Mouse (Mus musculus): ENCODE results near the gene Cnih1. TPM values are rescaled to one million over a fixed set of nuclear protein-coding genes. Genes with fewer than 3 reads are reported as not detected.

Cnih1 gene
- polyA plus RNA-seq, 1 experiment from 2014 or later = 90.7 TPM

DNA sequence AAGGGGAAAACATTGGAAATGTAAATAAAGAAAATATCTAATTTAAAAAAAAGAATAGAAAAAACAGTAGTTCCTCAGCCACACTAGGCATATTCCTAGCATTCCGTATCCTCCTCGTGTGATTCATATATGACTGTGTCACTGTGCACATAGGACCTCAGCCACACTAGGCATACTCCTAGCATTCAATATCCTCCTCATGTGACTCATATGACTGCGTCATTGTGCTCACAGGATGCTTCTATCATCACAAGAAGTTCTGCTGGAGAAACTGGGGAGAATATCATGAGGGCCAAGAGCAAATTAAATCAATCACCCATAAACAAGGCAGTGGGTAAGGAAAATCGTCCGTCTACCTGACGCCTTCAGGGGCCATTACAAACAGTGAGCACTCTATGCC is 2.5 kb upstream of the Cnih1 start:
- Histone ChIP-seq H3K9ac (replicated peaks) (no peak overlapping the region), H3K4me1 (ENCODE audit: insufficient read depth) (peaks cover 11% of the 10 kb centered on the region), H3K4me3 (ENCODE audit: low read depth, low read length) (no peak overlapping the region), H3K9me3 (ENCODE audit: low read length) (no peaks in the 10 kb centered on the region), H3K36me3 (replicated peaks; ENCODE audit: insufficient read depth, low read length) (no peaks in the 10 kb centered on the region), H3K4me2 (ENCODE audit: low read depth, low read length) (no peak overlapping the region), H3K27ac (ENCODE audit: low read depth) (no peak overlapping the region), H3K27me3 (ENCODE audit: insufficient read depth, low read length) (no peaks in the 10 kb centered on the region)
- TF ChIP-seq CTCF (IDR thresholded peaks at IDR 0.05; ENCODE audit: low read depth) = no peak
- no peak for TF ChIP-seq EP300 (IDR thresholded peaks at IDR 0.05; ENCODE audit: low read depth)
- DNase-seq (no peak), ATAC-seq (no peak)
- 91% methylated on average over 6 of the region's 6 CpGs for WGBS (ENCODE audit: insufficient replicate concordance)

DNA sequence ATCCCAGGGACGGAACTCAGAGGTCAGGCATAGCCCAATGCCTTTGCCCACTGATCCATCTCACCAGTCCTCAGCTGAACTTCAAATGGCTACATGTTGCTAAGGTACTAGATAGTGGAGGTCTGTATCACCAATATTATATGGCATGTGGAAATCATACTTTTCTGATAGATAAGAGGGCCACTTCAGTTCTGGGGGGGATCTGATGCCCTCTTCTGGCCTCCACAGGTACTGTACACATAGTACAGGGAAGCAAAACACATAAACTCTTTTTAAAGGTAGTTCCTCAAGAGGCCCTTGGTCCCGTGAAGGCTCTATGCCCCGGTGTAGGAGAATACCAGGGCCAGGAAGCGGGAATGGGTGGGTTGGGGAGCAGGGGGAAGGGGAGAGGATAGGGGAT is 2.1 kb upstream of the Cnih1 start:
- ATAC-seq (no peak), DNase-seq (peak; percentile 40)
- Histone ChIP-seq H3K27me3 (ENCODE audit: insufficient read depth, low read length) (no peaks in the 10 kb centered on the region), H3K4me3 (ENCODE audit: low read depth, low read length) (no peak overlapping the region), H3K9me3 (ENCODE audit: low read length) (no peaks in the 10 kb centered on the region), H3K4me2 (ENCODE audit: low read depth, low read length) (no peak overlapping the region), H3K27ac (ENCODE audit: low read depth) (no peak overlapping the region), H3K36me3 (replicated peaks; ENCODE audit: insufficient read depth, low read length) (peaks cover under 1% of the 10 kb centered on the region; the same call in 1 of the 2 replicates), H3K4me1 (ENCODE audit: insufficient read depth) (peaks cover 11% of the 10 kb centered on the region), H3K9ac (replicated peaks) (no peak overlapping the region)
- 59% methylated on average over 4 of the region's 4 CpGs for WGBS (ENCODE audit: insufficient replicate concordance)
- TF ChIP-seq EP300 (IDR thresholded peaks at IDR 0.05; ENCODE audit: low read depth) (no peak), CTCF (IDR thresholded peaks at IDR 0.05; ENCODE audit: low read depth) (peak; percentile 66)

DNA sequence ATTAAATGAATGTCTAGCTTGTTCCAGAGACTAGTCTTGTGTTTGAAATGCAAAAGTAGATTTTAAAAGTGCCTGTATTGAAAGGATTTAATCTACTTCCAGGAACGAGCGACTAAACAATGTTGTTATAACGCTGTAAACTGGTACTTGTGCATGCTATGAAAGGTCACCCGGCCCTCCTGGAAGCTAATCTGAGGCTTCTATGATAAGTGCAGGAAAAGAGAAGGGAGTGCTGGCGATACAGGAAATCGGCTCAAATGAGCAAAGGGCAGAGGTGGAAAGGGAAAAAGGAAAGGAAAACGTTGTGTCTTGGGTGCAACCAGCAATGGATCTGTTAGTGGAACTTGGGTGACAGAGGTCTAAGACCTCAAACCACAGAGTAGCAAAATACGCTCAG is 292 bp upstream of the Cnih1 start:
- 0 out of 2 replicates have a peak overlapping the region, but pooled peaks have one; percentile 35 for H3K27ac ChIP-seq (ENCODE audit: low read depth)
- TF ChIP-seq CTCF (IDR thresholded peaks at IDR 0.05; ENCODE audit: low read depth) (no peak), EP300 (IDR thresholded peaks at IDR 0.05; ENCODE audit: low read depth) (no peak)
- peak overlapping the region; percentile 80 for H3K4me2 ChIP-seq (ENCODE audit: low read depth, low read length)
- DNase-seq (no peak), ATAC-seq (no peak)
- H3K36me3 ChIP-seq (replicated peaks; ENCODE audit: insufficient read depth, low read length) = peaks cover 10% of the 10 kb centered on the region; the same call in 1 of the 2 replicates
- H3K4me1 ChIP-seq (ENCODE audit: insufficient read depth) = peaks cover 11% of the 10 kb centered on the region
- H3K9ac ChIP-seq (replicated peaks) = no peak overlapping the region
- WGBS (ENCODE audit: insufficient replicate concordance) = 14% methylated on average over 8 of the region's 8 CpGs
- H3K9me3 ChIP-seq (ENCODE audit: low read length) = no peaks in the 10 kb centered on the region
- peak overlapping the region; percentile 84 for H3K4me3 ChIP-seq (ENCODE audit: low read depth, low read length)
- no peaks in the 10 kb centered on the region for H3K27me3 ChIP-seq (ENCODE audit: insufficient read depth, low read length)

DNA sequence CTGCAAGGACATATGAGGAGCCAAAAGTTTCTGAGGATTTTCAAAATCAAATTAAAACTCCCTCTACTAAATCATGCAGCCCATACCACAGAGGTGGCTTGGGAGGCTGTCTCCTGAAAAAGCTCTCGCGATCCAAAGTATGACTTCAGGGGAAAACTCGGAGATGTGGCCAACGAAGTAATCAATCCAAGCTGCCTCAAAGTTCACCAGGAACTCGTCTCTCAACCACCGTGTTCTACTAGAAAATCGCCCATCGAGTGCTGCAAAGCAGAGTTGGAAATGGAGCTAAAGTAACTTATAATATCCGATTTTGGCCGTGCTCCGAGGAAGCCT is 791 bp downstream of the Cnih1 start:
- Histone ChIP-seq H3K36me3 (replicated peaks; ENCODE audit: insufficient read depth, low read length) (peaks cover 14% of the 10 kb centered on the region), H3K27me3 (ENCODE audit: insufficient read depth, low read length) (no peaks in the 10 kb centered on the region), H3K9me3 (ENCODE audit: low read length) (no peaks in the 10 kb centered on the region), H3K27ac (ENCODE audit: low read depth) (peak overlapping the region; percentile 94), H3K9ac (replicated peaks) (peak overlapping the region; percentile 90), H3K4me3 (ENCODE audit: low read depth, low read length) (peak overlapping the region; percentile 84), H3K4me1 (ENCODE audit: insufficient read depth) (peaks cover 11% of the 10 kb centered on the region), H3K4me2 (ENCODE audit: low read depth, low read length) (peak overlapping the region; percentile 80)
- ATAC-seq = no peak
- no peak for DNase-seq
- no peak for TF ChIP-seq CTCF (IDR thresholded peaks at IDR 0.05; ENCODE audit: low read depth)
- WGBS (ENCODE audit: insufficient replicate concordance) = under 1% methylated on average over 11 of the region's 11 CpGs

DNA sequence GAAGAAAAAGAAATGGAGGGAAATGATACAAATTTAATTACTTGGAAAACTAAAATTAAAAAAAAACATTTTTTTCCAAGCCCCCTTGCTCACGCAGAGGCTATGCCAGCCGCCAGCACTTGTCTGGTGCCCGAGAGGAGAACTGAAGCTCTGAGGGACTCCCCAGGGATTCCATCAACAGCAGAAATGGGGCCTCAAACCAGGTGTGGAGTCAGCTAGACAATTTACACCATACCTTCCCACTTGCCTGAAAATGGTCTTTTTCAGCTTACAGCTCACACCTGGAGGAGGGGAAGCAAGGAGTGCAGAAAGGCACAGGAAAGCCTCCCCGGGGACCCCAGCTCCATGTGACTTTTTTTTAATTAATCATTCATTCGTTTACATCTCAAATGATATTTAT is 3.0 kb downstream of the Cnih1 start:
- H3K36me3 ChIP-seq (replicated peaks; ENCODE audit: insufficient read depth, low read length) = peaks cover 22% of the 10 kb centered on the region
- no peaks in the 10 kb centered on the region for H3K27me3 ChIP-seq (ENCODE audit: insufficient read depth, low read length)
- H3K4me3 ChIP-seq (ENCODE audit: low read depth, low read length) = no peak overlapping the region
- no peaks in the 10 kb centered on the region for H3K9me3 ChIP-seq (ENCODE audit: low read length)
- peaks cover 11% of the 10 kb centered on the region for H3K4me1 ChIP-seq (ENCODE audit: insufficient read depth)
- ATAC-seq (no peak), DNase-seq (no peak)
- H3K27ac ChIP-seq (ENCODE audit: low read depth) = no peak overlapping the region
- no peak overlapping the region for H3K4me2 ChIP-seq (ENCODE audit: low read depth, low read length)
- 81% methylated on average over 5 of the region's 5 CpGs for WGBS (ENCODE audit: insufficient replicate concordance)
- no peak overlapping the region; the same call in 1 of the 2 replicates for H3K9ac ChIP-seq (replicated peaks)
- TF ChIP-seq EP300 (IDR thresholded peaks at IDR 0.05; ENCODE audit: low read depth) = no peak
- no peak for TF ChIP-seq CTCF (IDR thresholded peaks at IDR 0.05; ENCODE audit: low read depth)

DNA sequence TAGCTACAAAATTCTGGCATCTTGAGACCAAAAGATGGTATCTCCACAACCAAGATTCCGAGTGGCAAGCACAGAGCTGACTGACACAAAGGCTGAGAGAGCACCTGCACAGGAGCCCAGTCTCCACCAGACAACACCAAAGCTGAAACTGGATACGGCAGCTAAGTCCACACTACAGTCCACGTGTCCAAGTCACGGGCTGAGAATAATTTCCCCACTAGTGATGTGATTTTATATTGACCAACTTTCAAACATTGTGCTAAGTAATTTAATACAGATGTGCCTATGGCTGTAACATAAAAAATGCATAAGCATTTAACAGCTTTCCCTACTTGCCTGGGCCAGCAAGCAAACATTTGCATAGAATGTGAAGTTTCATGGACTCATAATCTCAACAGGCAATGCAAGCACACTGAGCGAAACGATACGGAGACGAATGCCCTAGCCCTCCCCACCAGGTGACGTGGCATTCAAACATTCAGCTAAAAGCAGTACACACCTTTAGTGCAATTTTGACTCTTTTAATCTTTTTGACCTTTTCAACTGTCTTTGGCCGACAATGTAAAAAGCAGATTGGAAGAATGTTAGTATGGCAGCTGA is 4.8 kb downstream of the Cnih1 start:
- Histone ChIP-seq H3K4me2 (ENCODE audit: low read depth, low read length) (no peak overlapping the region), H3K9ac (replicated peaks) (no peak overlapping the region), H3K4me1 (ENCODE audit: insufficient read depth) (peaks cover 8% of the 10 kb centered on the region), H3K9me3 (ENCODE audit: low read length) (peaks cover 5% of the 10 kb centered on the region; the same call in 1 of the 2 replicates), H3K4me3 (ENCODE audit: low read depth, low read length) (no peak overlapping the region), H3K27me3 (ENCODE audit: insufficient read depth, low read length) (no peaks in the 10 kb centered on the region), H3K27ac (ENCODE audit: low read depth) (no peak overlapping the region), H3K36me3 (replicated peaks; ENCODE audit: insufficient read depth, low read length) (peaks cover 39% of the 10 kb centered on the region)
- WGBS (ENCODE audit: insufficient replicate concordance) = 92% methylated on average over 10 of the region's 10 CpGs
- no peak for DNase-seq
- TF ChIP-seq CTCF (IDR thresholded peaks at IDR 0.05; ENCODE audit: low read depth) (no peak), EP300 (IDR thresholded peaks at IDR 0.05; ENCODE audit: low read depth) (no peak)
- ATAC-seq = no peak

Measured in liver, postnatal 0 days (tissue).